Mouse (Mus musculus) forebrain, embryonic 12.5 days (tissue): ENCODE data around the gene Scmh1. TPM values are rescaled to one million over a fixed set of nuclear protein-coding genes. Genes with fewer than 3 reads are reported as not detected.
A peak's percentile ranks its signal among the peaks of the same experiment; 100 is the strongest.
"Not testable (repeated sequence)": the region's sequence is repeated elsewhere in the genome, so short reads cannot be mapped to it uniquely, and the experiment has no call there.

Experiments used
- ATAC-seq: fragments of 200-750 bp; cut with Nextera tagmentation; 2 replicates; pipeline ENCODE4 v1.8.0; 2017; ENCODE audit warnings: moderate TSS enrichment; ENCODE audit not compliant: low FRiP score
- H3K27ac ChIP-seq: fragments of 300-500 bp; sonication (generic); 2 replicates; pipeline ENCODE4 v1.5.1; 2016; ENCODE audit warnings: mild to moderate bottlenecking
- H3K27me3 ChIP-seq: fragments of 300-500 bp; sonication (generic); 2 replicates; pipeline ENCODE4 v1.6.1; 2016; ENCODE audit warnings: mild to moderate bottlenecking
- H3K36me3 ChIP-seq: fragments of 300-500 bp; sonication (generic); replicated peaks from 2 replicates; pipeline ENCODE4 v1.6.1; 2016; ENCODE audit warnings: mild to moderate bottlenecking
- H3K4me1 ChIP-seq: fragments of 300-500 bp; sonication (generic); 2 replicates; pipeline ENCODE4 v1.6.1; 2016
- H3K4me2 ChIP-seq: fragments of 300-500 bp; sonication (generic); 2 replicates; pipeline ENCODE4 v1.6.1; 2016; ENCODE audit warnings: mild to moderate bottlenecking, moderate library complexity
- H3K4me3 ChIP-seq: fragments of 300-500 bp; sonication (generic); replicated peaks from 2 replicates; pipeline ENCODE4 v1.5.1; 2016; ENCODE audit warnings: mild to moderate bottlenecking
- H3K9ac ChIP-seq: fragments of 300-500 bp; sonication (generic); 2 replicates; pipeline ENCODE4 v1.6.1; 2016; ENCODE audit warnings: mild to moderate bottlenecking
- H3K9me3 ChIP-seq: fragments of 300-500 bp; sonication (generic); 2 replicates; pipeline ENCODE4 v1.6.1; 2016
- WGBS: fragments of 180-500 bp; shearing (Covaris S2); methylation state at CpG from one replicate; pipeline ENCODE4 v1.1.7; 2016; 5-methylcytosine and 5-hydroxymethylcytosine counted together
- polyA plus RNA-seq: library from polyadenylated mRNA; unstranded; fragments of >200 nt; fragmentation: Nextera tagmentation; extraction: Ambion mirVana; gene quantifications from 2 replicates; pipeline ENCODE4 v1.2.1, GENCODE M21; 2016

Scmh1 gene
- polyA plus RNA-seq, 1 experiment from 2014 or later, result 44.6 TPM

GRCm38 (mm10) chr4:120387496-120387895 lies 17.6 kb upstream of the Scmh1 start:
- no peak for ATAC-seq
- no peak overlapping the region for H3K27ac ChIP-seq
- H3K9ac ChIP-seq, result no peak overlapping the region
- peaks cover 13% of the 10 kb centered on the region for H3K4me1 ChIP-seq
- H3K27me3 ChIP-seq, result peaks cover 83% of the 10 kb centered on the region
- WGBS, result 42% methylated on average over 4 of the region's 4 CpGs
- H3K4me3 ChIP-seq, result no peak overlapping the region
- no peaks in the 10 kb centered on the region for H3K9me3 ChIP-seq
- H3K4me2 ChIP-seq, result no peak overlapping the region
- no peaks in the 10 kb centered on the region for H3K36me3 ChIP-seq

GRCm38 (mm10) chr4:120387968-120388367 lies 17.1 kb upstream of the Scmh1 start:
- 74% methylated on average over 2 of the region's 2 CpGs for WGBS
- Histone ChIP-seq H3K9me3 (no peaks in the 10 kb centered on the region), H3K27ac (no peak overlapping the region), H3K36me3 (no peaks in the 10 kb centered on the region), H3K4me3 (no peak overlapping the region), H3K27me3 (peaks cover 83% of the 10 kb centered on the region), H3K9ac (no peak overlapping the region), H3K4me1 (peaks cover 13% of the 10 kb centered on the region), H3K4me2 (no peak overlapping the region)
- ATAC-seq, result no peak

DNA sequence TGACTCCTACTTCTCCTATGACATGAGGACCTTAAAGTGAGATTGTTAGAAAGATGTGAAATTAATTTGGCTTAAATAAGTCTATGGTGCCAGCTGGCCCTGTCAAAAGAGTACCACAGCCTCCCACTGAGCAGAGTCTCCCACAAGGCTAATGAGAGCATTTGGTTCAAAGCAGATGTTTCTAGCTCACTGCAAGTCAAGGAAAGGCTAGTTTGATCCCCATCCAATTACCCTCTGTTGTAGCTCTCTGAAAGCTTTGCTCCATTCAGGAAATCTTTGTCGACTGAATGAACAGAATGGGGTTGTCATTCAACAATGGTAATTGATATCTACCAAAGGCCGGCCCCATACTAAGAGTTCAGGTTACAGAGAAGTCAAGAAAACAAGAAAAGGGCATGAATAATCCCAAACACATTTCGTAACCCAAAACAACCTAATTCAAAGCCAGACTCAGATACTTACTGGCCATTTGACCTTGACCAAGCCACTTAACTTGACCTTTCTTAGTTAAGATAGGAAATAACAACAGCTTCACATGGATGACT lies 16.0 kb upstream of the Scmh1 start:
- Histone ChIP-seq H3K9me3 (no peaks in the 10 kb centered on the region), H3K36me3 (no peaks in the 10 kb centered on the region), H3K4me1 (peaks cover 13% of the 10 kb centered on the region), H3K4me2 (no peak overlapping the region), H3K27me3 (peaks cover 82% of the 10 kb centered on the region), H3K4me3 (no peak overlapping the region), H3K27ac (no peak overlapping the region), H3K9ac (no peak overlapping the region)
- ATAC-seq, result no peak
- WGBS, result 7% methylated on average over 3 of the region's 3 CpGs

DNA sequence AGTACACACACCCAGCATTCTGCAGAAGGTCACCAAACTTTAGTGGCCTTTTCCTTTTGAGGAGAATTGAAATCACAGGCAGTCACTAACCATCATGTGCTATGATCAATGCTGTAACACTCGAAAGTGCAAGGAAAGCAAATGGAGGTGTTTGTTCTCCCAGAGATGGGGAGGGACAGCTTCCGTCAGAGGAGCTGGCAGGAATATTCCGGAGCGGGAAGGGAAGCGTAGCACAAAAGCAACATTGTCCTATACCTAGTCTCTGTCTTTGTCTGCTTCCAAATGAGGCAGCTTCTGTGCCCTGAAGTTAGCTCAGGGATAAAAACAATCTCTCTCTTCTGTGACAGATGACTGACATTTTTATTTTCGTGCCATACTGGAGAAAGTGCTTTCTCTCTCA lies 15.5 kb upstream of the Scmh1 start:
- Histone ChIP-seq H3K4me3 (no peak overlapping the region), H3K27ac (no peak overlapping the region), H3K36me3 (no peaks in the 10 kb centered on the region), H3K27me3 (peaks cover 80% of the 10 kb centered on the region), H3K4me2 (no peak overlapping the region), H3K9ac (no peak overlapping the region), H3K4me1 (peaks cover 13% of the 10 kb centered on the region), H3K9me3 (no peaks in the 10 kb centered on the region)
- ATAC-seq, result no peak
- 27% methylated on average over 6 of the region's 6 CpGs for WGBS

DNA sequence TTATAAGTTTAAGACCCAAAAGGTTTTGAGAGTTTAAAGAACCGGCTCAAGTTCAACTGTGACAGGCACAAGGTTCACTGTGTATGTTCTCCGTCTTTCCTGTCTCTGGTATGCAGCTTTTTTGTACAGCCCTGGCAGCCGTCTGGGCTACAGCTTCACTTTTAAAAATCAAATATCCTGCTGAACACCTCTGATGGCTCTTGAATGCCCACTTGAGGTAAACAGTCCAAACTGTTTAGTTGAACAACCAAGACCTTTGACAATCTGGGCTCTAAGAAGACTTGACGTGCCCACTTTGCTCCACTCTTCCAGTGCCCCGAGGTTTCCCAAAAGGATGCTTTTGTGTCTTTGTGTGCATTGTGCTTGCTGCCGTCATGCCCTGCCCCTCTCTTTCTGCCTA lies 13.5 kb upstream of the Scmh1 start:
- H3K4me2 ChIP-seq, result no peak overlapping the region
- H3K27me3 ChIP-seq, result peaks cover 77% of the 10 kb centered on the region
- H3K36me3 ChIP-seq, result no peaks in the 10 kb centered on the region
- no peak for ATAC-seq
- no peak overlapping the region for H3K4me3 ChIP-seq
- H3K9ac ChIP-seq, result no peak overlapping the region
- peaks cover 13% of the 10 kb centered on the region for H3K4me1 ChIP-seq
- no peak overlapping the region for H3K27ac ChIP-seq
- 48% methylated on average over 6 of the region's 6 CpGs for whole genome bisulfite sequencing
- H3K9me3 ChIP-seq, result no peaks in the 10 kb centered on the region

GRCm38 (mm10) chr4:120392341-120392740 lies 12.7 kb upstream of the Scmh1 start:
- Histone ChIP-seq H3K9ac (no peak overlapping the region), H3K4me1 (peaks cover 13% of the 10 kb centered on the region), H3K4me2 (no peak overlapping the region), H3K9me3 (no peaks in the 10 kb centered on the region), H3K36me3 (no peaks in the 10 kb centered on the region), H3K27ac (no peak overlapping the region), H3K27me3 (peaks cover 75% of the 10 kb centered on the region), H3K4me3 (no peak overlapping the region)
- no peak for ATAC-seq
- 88% methylated on average over 4 of the region's 4 CpGs for WGBS

DNA sequence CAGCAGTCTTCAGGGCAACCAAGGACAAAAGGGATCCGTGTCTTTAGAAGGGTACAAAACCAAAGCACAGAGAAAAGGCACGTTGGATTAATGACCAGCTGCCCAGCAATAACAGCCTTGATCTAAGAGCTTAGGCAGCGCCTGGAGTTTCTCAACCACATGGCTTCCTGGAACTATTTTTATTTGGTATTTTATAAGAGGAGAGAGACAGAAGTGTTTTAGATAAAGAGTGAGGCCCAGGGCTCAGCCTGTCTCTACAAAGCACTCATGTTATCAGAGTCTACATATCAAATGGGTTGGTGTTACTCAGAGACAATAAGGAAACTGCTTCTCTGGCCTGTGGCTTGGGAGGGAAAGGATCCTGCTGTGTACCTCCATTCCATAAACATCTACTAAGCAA lies 12.3 kb upstream of the Scmh1 start:
- Histone ChIP-seq H3K27ac (no peak overlapping the region), H3K27me3 (peaks cover 71% of the 10 kb centered on the region), H3K4me2 (no peak overlapping the region), H3K9me3 (no peaks in the 10 kb centered on the region), H3K36me3 (no peaks in the 10 kb centered on the region), H3K4me3 (no peak overlapping the region), H3K9ac (no peak overlapping the region), H3K4me1 (peaks cover 13% of the 10 kb centered on the region)
- 41% methylated on average over 3 of the region's 3 CpGs for WGBS
- no peak for ATAC-seq

GRCm38 (mm10) chr4:120400251-120400650 lies 4.8 kb upstream of the Scmh1 start:
- 74% methylated on average over 3 of the region's 3 CpGs for WGBS
- ATAC-seq, result no peak
- no peaks in the 10 kb centered on the region for H3K36me3 ChIP-seq
- no peak overlapping the region for H3K4me2 ChIP-seq
- H3K27me3 ChIP-seq, result peaks cover 33% of the 10 kb centered on the region
- no peak overlapping the region for H3K9ac ChIP-seq
- H3K4me3 ChIP-seq, result no peak overlapping the region
- no peaks in the 10 kb centered on the region for H3K9me3 ChIP-seq
- no peak overlapping the region for H3K27ac ChIP-seq
- H3K4me1 ChIP-seq, result no peaks in the 10 kb centered on the region

- ATAC-seq, H3K36me3 ChIP-seq, H3K4me2 ChIP-seq, H3K27ac ChIP-seq, H3K9me3 ChIP-seq, H3K4me3 ChIP-seq, H3K9ac ChIP-seq: not testable (repeated sequence)
- Histone ChIP-seq H3K4me1 (peaks cover 14% of the 10 kb centered on the region), H3K27me3 (peaks cover 18% of the 10 kb centered on the region; the same call in 1 of the 2 replicates)
Measured at GRCm38 (mm10) chr4:120402105-120402504, 3.0 kb upstream of the Scmh1 start.

DNA sequence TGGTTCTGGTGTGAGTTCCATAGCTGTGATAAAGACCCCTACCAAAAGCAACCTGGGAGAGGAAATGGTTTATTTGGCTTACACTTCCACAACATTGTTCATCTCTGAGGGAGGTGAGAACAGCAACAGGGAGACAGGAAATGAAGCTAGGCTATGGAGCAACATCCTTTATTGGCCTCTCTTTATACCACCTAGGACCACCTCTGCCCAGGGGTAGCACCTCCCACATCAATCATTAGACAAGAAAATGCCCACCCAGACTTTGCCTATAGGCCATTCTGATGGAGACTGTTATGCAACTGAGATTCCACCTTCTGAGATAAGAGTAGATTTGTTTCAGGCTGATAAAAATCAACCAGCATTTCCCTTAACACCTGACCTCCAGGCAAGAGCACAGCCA lies 834 bp upstream of the Scmh1 start:
- Histone ChIP-seq H3K4me1 (peaks cover 23% of the 10 kb centered on the region), H3K9me3 (no peaks in the 10 kb centered on the region), H3K9ac (no peak overlapping the region), H3K4me2 (no peak overlapping the region; the same call in 1 of the 2 replicates), H3K4me3 (no peak overlapping the region; the same call in 1 of the 2 replicates), H3K27me3 (peaks cover 18% of the 10 kb centered on the region; the same call in 1 of the 2 replicates), H3K27ac (no peak overlapping the region), H3K36me3 (no peaks in the 10 kb centered on the region)
- no peak for ATAC-seq

- peaks cover 18% of the 10 kb centered on the region; the same call in 1 of the 2 replicates for H3K27me3 ChIP-seq
- H3K4me2 ChIP-seq, result peak overlapping the region; percentile 65
- H3K9me3 ChIP-seq, result no peaks in the 10 kb centered on the region
- peak; percentile 40; the same call in 1 of the 2 replicates for ATAC-seq
- no peak overlapping the region for H3K27ac ChIP-seq
- peaks cover 23% of the 10 kb centered on the region for H3K4me1 ChIP-seq
- H3K4me3 ChIP-seq, result peak overlapping the region; percentile 76
- no peaks in the 10 kb centered on the region for H3K36me3 ChIP-seq
- 10% methylated on average over 15 of the region's 21 CpGs for WGBS
- H3K9ac ChIP-seq, result 0 out of 2 replicates have a peak overlapping the region, but pooled peaks have one; percentile 97
Measured at GRCm38 (mm10) chr4:120404778-120405143, 320 bp upstream of the Scmh1 start.

DNA sequence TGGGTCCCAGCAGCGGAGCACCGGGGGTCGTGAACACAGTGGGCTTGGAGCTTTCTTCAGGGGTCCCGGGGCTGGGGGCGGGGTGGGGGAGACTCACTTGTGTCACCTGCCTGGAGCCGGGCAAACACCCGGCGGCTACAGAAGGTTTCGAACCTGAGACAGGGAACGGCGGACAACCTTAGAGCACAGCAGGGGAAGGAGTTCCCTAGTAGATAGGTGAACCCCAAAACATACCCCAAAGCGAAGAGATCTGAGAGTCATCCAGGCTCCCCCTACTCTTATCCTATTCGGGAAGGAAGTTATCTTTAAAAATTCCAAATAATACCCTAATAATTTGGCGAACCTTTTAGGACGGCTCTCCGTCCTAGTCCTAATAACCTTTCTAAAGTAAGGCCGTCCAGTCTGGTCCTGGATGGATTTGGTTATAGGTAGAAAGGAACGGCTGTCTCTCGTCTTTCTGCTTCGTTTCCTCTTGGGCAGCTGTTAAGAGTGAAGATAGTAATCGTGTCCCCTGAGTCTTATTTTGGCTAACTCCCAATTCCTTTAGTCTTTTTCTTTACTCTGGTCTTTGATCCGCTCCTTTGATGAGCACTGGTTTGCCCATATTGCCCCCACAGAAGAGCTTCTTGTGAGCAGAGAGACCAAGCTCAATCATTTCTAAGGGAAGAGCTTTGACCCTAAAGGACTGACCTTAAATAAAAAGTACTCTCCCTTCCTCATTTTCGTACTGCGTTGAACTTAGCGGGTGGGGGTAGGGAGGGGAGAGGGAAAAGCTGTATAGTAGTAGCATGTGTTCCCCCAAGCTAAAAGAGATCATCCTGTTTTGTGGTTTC lies 941 bp downstream of the Scmh1 start:
- WGBS, result 8% methylated on average over 25 of the region's 25 CpGs
- Histone ChIP-seq H3K9me3 (no peaks in the 10 kb centered on the region), H3K36me3 (no peaks in the 10 kb centered on the region), H3K4me1 (peaks cover 23% of the 10 kb centered on the region), H3K4me2 (peak overlapping the region; percentile 65), H3K27me3 (peaks cover 18% of the 10 kb centered on the region; the same call in 1 of the 2 replicates), H3K4me3 (peak overlapping the region; percentile 76), H3K27ac (peak overlapping the region; percentile 87), H3K9ac (peak overlapping the region; percentile 97)
- peak; percentile 15 for ATAC-seq
